Mouse (Mus musculus) heart, adult 2 months (tissue): ENCODE data around the gene Gm45837. TPM values are rescaled to one million over a fixed set of nuclear protein-coding genes. Genes with fewer than 3 reads are reported as not detected.
A peak's percentile ranks its signal among the peaks of the same experiment; 100 is the strongest.

ENCODE experiments used
- DNase-seq, 2 experiments: peaks; one replicate each; pipeline ENCODE4 v3.0.0; 2021
- H3K27ac ChIP-seq: fragments of 200-600 bp; 2 replicates; pipeline ENCODE4 v1.8.1; 2022
- H3K27me3 ChIP-seq: fragments of 200-500 bp; 2 replicates; pipeline ENCODE4 v1.6.1; 2012; ENCODE audit warnings: mild to moderate bottlenecking, low read length, inconsistent platforms, mixed read lengths; ENCODE audit not compliant: control insufficient read depth, insufficient read depth
- H3K36me3 ChIP-seq: fragments of 200-500 bp; 2 replicates; pipeline ENCODE4 v1.6.1; 2012; ENCODE audit warnings: low read length, inconsistent platforms; ENCODE audit not compliant: control insufficient read depth, insufficient read depth
- H3K4me1 ChIP-seq: fragments of 200-500 bp; 2 replicates; pipeline ENCODE4 v1.6.1; 2011; ENCODE audit warnings: low read length; ENCODE audit not compliant: control insufficient read depth, insufficient read depth
- H3K4me3 ChIP-seq: fragments of 200-600 bp; 2 replicates; pipeline ENCODE4 v1.8.1; 2022
- H3K79me2 ChIP-seq: fragments of 200-500 bp; replicated peaks from 2 replicates; pipeline ENCODE4 v1.6.1; 2012; ENCODE audit warnings: mild to moderate bottlenecking, inconsistent platforms, low read length, moderate library complexity, mixed read lengths; ENCODE audit not compliant: control insufficient read depth, insufficient read depth
- H3K9ac ChIP-seq: fragments of 200-500 bp; 2 replicates; pipeline ENCODE4 v1.6.1; 2012; ENCODE audit warnings: low read depth, mild to moderate bottlenecking, control low read depth, inconsistent platforms, low read length, mixed read lengths
- CTCF ChIP-seq: fragments of 200-600 bp; IDR thresholded peaks from 2 replicates; pipeline ENCODE4 v1.8.1; 2022; ENCODE audit warnings: antibody characterized with exemption, mild to moderate bottlenecking, moderate library complexity
- EP300 ChIP-seq: fragments of 200-500 bp; IDR thresholded peaks from 2 replicates; pipeline ENCODE4 v1.6.1; 2011; ENCODE audit warnings: low read depth, low read length, control low read depth; ENCODE audit not compliant: insufficient read depth
- POLR2A ChIP-seq: fragments of 200-500 bp; IDR thresholded peaks from 2 replicates; pipeline ENCODE4 v1.6.1; 2011; ENCODE audit warnings: mild to moderate bottlenecking, low read depth, low read length, control low read depth; ENCODE audit not compliant: insufficient read depth
- WGBS: fragments of 180-500 bp; shearing (Covaris S2); methylation state at CpG from one replicate; pipeline ENCODE4 v1.1.7; 2018; 5-methylcytosine and 5-hydroxymethylcytosine counted together
- intact Hi-C: fragments of 180-260 bp; cut with DNase I; formaldehyde crosslinking; loops from one replicate; pipeline ENCODE4 v1.15.1; 2025
- polyA plus RNA-seq: library from polyadenylated mRNA; depleted of rRNA; stranded (reverse); fragments of >200 nt; gene quantifications from 2 replicates; pipeline ENCODE4 v1.2.3, GENCODE M21; 2012
- total RNA-seq, 2 experiments: library from RNA; stranded (reverse); gene quantifications; 2 replicates each; pipeline ENCODE4 v1.2.3; 2021

Gene Gm45837
- total and polyA plus RNA-seq, 3 experiments: not detected

DNA sequence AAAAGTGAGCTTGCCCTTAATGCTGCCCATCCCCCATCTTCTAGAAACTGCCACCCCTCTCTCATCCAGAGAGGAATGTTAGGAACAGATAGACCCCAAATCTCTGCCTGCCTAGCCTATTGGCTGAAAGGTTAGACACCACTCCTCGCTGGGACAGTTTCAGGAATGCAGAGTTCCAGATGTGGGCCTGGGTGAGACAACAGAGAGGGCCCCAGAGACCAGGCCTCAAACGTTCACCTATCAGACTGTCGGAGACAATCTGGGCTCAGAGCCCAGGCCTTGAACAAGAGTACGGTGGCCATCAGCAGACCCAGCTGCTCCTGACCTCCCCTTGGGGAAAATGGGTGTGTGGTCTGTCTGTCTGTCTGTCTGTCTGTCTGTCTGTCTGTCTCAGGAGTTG, 17.7 kb upstream of the Gm45837 start:
- Histone ChIP-seq H3K9ac (peak overlapping the region; percentile 31; the same call in 1 of the 2 replicates), H3K79me2 (no peaks in the 10 kb centered on the region), H3K4me3 (no peak overlapping the region), H3K27me3 (no peaks in the 10 kb centered on the region), H3K27ac (peak overlapping the region; percentile 81), H3K4me1 (peaks cover 16% of the 10 kb centered on the region), H3K36me3 (no peaks in the 10 kb centered on the region)
- TF ChIP-seq POLR2A (no peak), EP300 (no peak), CTCF (no peak)
- intact Hi-C loops: no loop called here
- peak; percentile 40 to 43 for DNase-seq
- WGBS: 15% methylated on average over 4 of the region's 4 CpGs

DNA sequence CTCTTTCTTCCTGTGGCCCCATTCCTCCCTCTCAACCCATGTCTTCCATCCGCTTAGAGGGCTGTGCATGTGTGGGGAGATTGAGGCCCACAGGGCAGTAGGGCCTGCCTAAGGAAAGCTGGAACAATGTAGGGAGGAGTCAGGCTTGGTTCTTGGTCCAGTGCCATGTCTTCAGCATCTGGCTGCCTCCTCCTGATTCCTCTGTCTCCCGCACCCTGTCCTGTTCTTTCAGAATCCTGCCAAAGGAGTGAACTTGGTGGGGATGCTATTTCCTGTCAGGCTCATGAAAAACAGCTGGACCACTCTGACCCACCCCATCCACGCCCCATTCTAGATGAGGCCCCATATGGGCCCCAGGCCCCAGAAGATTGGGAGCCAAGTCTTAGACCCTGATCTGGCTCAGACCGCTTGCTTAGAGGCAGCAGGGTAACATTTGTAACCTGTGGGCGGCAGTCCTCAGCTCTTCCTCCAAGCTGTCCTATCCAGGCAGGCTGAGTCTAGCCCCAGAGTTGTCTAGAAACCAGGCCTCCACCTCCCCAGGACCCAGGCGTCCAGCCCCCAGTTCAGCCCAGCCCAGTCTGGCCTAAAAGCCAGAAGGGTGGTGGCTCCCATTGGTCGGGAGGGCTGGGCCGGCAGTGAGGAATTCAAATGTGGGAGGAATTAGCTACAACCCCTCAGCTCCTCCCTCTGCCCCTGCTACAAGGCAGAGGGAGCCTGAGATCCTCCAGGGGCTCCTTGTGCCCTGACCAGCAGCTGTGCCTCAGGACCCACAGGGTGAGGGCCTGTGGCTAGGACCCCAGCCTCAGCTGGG, 16.8 kb upstream of the Gm45837 start:
- Histone ChIP-seq H3K27ac (peak overlapping the region; percentile 81), H3K9ac (peak overlapping the region; percentile 58), H3K79me2 (no peaks in the 10 kb centered on the region), H3K4me3 (peak overlapping the region; percentile 40), H3K4me1 (peaks cover 16% of the 10 kb centered on the region), H3K27me3 (no peaks in the 10 kb centered on the region), H3K36me3 (no peaks in the 10 kb centered on the region)
- intact Hi-C loops: no loop called here
- 36% methylated on average over 8 of the region's 8 CpGs for WGBS
- TF ChIP-seq POLR2A (peak; percentile 77), EP300 (peak; percentile 42; the same call in 1 of the 2 replicates), CTCF (no peak)
- DNase-seq: peak; percentile 81 to 87

DNA sequence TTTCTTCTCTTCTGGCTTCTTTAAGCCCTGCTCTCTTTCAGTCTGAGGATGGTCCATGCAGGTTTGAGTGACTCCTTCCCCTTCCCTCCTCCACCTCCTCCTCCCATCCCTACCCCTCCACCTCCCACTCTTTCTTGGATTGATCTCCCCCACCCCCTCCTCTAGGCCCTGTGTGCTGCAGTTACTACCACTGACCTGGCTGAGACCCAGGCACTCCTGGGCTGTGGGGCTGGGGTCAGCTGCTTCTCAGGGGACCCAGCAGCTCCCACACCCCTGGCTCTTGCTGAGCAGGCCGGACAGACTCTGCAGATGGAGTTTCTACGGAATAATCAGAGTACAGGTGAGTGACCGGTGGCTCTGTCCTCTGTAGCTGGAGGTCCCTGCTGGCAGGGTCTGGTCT, 16.1 kb upstream of the Gm45837 start:
- 75% methylated on average over 3 of the region's 3 CpGs for WGBS

DNA sequence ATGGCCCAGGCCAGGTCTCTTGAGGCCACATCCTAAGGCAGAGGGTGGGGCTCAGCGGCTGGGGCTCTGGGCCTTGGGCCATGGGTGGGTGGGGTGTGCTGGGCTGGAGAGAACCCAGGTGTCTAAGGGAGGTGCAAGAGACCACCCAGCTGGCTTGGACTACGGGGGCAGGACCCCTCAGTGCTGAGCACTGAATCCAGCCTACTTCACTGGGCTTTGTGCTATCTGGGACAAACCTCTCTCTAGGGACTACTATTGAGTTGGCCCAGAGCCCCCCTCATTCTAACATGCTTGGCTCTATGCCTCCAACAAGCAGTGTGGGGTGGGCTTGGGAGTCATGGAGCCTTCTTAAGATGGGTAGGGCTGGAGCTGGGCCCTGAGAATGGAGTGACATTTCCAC, 15.2 kb upstream of the Gm45837 start:
- 54% methylated on average over 2 of the region's 2 CpGs for WGBS
- Histone ChIP-seq H3K27me3 (no peaks in the 10 kb centered on the region), H3K36me3 (no peaks in the 10 kb centered on the region), H3K27ac (peak overlapping the region; percentile 81), H3K4me1 (peaks cover 16% of the 10 kb centered on the region), H3K4me3 (no peak overlapping the region; the same call in 1 of the 2 replicates), H3K79me2 (no peaks in the 10 kb centered on the region), H3K9ac (no peak overlapping the region; the same call in 1 of the 2 replicates)
- peak in 1 of 2 experiments; percentile 42 for DNase-seq
- TF ChIP-seq CTCF: no peak
- TF ChIP-seq POLR2A: no peak
- no peak for TF ChIP-seq EP300
- intact Hi-C loops: no loop called here

More for the DNA sequence above, 16.1 kb upstream of the Gm45837 start:
- H3K9ac ChIP-seq: peak overlapping the region; percentile 58
- no peaks in the 10 kb centered on the region for H3K27me3 ChIP-seq
- H3K79me2 ChIP-seq: no peaks in the 10 kb centered on the region
- no peaks in the 10 kb centered on the region for H3K36me3 ChIP-seq
- intact Hi-C loops: no loop called here
- TF ChIP-seq EP300: no peak
- no peak for TF ChIP-seq POLR2A
- no peak for TF ChIP-seq CTCF
- peak overlapping the region; percentile 40 for H3K4me3 ChIP-seq
- DNase-seq: no peak
- H3K27ac ChIP-seq: peak overlapping the region; percentile 81
- peaks cover 16% of the 10 kb centered on the region for H3K4me1 ChIP-seq

DNA sequence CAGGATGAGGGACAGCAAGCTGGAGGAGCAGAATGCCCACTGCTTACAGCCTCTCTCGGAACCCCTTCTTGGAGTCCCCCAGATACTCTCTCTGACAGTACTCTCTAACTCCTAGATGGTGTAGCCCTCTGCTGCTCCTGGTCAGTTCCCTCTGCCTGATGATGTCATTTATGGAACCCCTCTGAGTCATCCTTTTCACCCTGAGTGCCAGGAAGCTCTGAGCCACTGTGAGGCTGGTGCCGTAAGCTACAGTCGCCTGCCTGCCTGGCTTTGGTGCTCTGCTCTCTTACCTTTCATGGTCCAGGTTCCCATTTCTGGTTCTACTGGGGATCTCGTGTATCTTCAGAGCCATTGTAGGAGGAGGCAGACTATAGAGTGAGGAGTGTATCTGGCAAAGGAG, 13.5 kb upstream of the Gm45837 start:
- Histone ChIP-seq H3K4me3 (no peak overlapping the region), H3K9ac (no peak overlapping the region), H3K4me1 (peaks cover 16% of the 10 kb centered on the region), H3K27ac (no peak overlapping the region), H3K36me3 (no peaks in the 10 kb centered on the region), H3K27me3 (no peaks in the 10 kb centered on the region), H3K79me2 (no peaks in the 10 kb centered on the region)
- intact Hi-C loops: no loop called here
- TF ChIP-seq CTCF: no peak
- TF ChIP-seq EP300: no peak
- TF ChIP-seq POLR2A: no peak
- 90% methylated on average over 4 of the region's 4 CpGs for WGBS
- DNase-seq: no peak

DNA sequence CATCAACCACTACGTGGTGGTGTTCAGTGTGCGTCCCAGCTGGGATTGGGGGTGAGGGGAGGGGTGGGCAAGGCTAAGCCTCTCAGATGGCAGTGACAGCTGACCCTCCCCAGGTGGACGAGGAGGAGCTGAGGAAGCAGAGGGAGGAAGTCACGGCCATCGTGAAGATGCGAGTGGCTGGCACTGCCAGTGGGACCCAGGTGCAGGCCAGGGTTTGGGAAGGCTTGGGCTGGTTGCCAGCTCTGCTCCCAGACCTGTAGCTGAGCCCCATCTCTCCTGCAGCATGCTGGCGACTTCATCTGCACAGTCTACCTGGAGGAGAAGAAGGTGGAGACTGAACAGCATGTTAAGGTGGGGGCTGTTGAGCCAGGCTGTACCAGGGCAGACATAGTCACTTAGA, 9.2 kb upstream of the Gm45837 start:
- no peaks in the 10 kb centered on the region for H3K4me1 ChIP-seq
- no peak overlapping the region for H3K27ac ChIP-seq
- no peaks in the 10 kb centered on the region for H3K79me2 ChIP-seq
- H3K4me3 ChIP-seq: no peak overlapping the region
- 86% methylated on average over 7 of the region's 7 CpGs for WGBS
- no peak overlapping the region for H3K9ac ChIP-seq
- intact Hi-C loops: no loop called here
- H3K36me3 ChIP-seq: no peaks in the 10 kb centered on the region
- no peak for DNase-seq
- H3K27me3 ChIP-seq: no peaks in the 10 kb centered on the region
- no peak for TF ChIP-seq EP300
- TF ChIP-seq POLR2A: no peak
- TF ChIP-seq CTCF: no peak
